ENCODE assay signal across 18 mouse cellular contexts in the genomic region with DNA sequence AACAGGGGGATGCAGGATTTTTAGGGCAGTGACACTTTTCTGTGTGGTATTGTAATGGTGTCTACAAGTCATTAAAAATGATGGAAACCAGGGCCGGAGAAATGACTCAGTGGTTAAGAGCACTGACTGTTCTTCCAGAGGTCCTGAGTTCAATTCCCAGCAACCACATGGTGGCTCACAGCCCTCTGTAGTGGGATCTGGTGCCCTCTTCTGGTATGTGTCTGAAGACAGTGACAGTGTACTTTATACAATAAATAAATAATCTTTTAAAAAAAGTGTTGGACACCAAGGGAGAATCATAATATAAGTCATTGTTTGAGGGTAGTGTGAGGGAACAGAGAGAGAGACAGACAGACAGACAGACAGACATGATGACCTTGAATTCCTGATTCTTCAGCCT. TPM values are rescaled to one million over a fixed set of nuclear protein-coding genes. Genes with fewer than 3 reads are reported as not detected.
DNase-seq lines count a peak whose midpoint lies in the region; ATAC-seq and TF ChIP-seq lines count a peak whose summit lies in the region.
"Had no signal": no experiment of that assay in that cellular context is flagged by ENCODE, and none has a peak within 500 bp of the region (broad histone marks: within the 10 kb centered on the region; RNA-seq: fewer than 3 reads in every experiment).

No protein-coding gene starts in this region.

- H3K4me2 ChIP-seq in midbrain, postnatal 0 days (ENCODE audit: low read depth, low read length, poor library complexity, severe bottlenecking), result no peak overlapping the region
- H3K4me2 ChIP-seq in midbrain, embryonic 15.5 days, result no peak overlapping the region
- H3K4me2 ChIP-seq: liver, embryonic 13.5 days had no signal

- no peaks in the 10 kb centered on the region for H3K27me3 ChIP-seq in midbrain, postnatal 0 days (ENCODE audit: insufficient read depth, low read length)
- H3K27me3 ChIP-seq in midbrain, embryonic 15.5 days (replicated peaks), result no peaks in the 10 kb centered on the region
- H3K27me3 ChIP-seq: CH12.LX; liver, embryonic 13.5 days had no signal

- 95% methylated on average over 1 of the region's 1 CpGs for WGBS in midbrain, postnatal 0 days
- 100% methylated on average over 1 of the region's 1 CpGs for WGBS in midbrain, embryonic 15.5 days

- no peaks in the 10 kb centered on the region for H3K4me1 ChIP-seq in midbrain, postnatal 0 days (ENCODE audit: insufficient read depth, low read length)
- H3K4me1 ChIP-seq in midbrain, embryonic 15.5 days, result no peaks in the 10 kb centered on the region
- H3K4me1 ChIP-seq: liver, embryonic 13.5 days had no signal

- H3K9ac ChIP-seq in midbrain, postnatal 0 days (replicated peaks; ENCODE audit: low read length, poor library complexity, severe bottlenecking), result no peak overlapping the region
- no peak overlapping the region for H3K9ac ChIP-seq in midbrain, embryonic 15.5 days
- H3K9ac ChIP-seq: liver, embryonic 13.5 days had no signal

- no peak for DNase-seq in layer of hippocampus, adult 2 months (ENCODE audit: low spot score in 2 of 2)
- no peak for DNase-seq in layer of hippocampus, postnatal 25 days (ENCODE audit: extremely low spot score in 1 of 2, low spot score in 1 of 2)
- no peak for DNase-seq in midbrain, postnatal 0 days (ENCODE audit: low spot score)
- peak; percentile 32 for DNase-seq in NIH3T3 (ENCODE audit: low read depth)
- no peak for DNase-seq in cerebellum, postnatal 10 days
- DNase-seq in frontal cortex, postnatal 25 days (ENCODE audit: low spot score in 2 of 2), result no peak
- DNase-seq: adrenal gland, adult 2 months; cerebellum, adult 2 months; gastrocnemius, postnatal 10 days; heart, adult 18-20 months; kidney, adult 18-20 months; kidney, postnatal 14 days; liver, embryonic 13.5 days; right cerebral cortex, adult 18-20 months had no signal

- TF ChIP-seq CTCF in layer of hippocampus, adult 2 months (conservative IDR thresholded peaks at IDR 0.05), result peak; percentile 49
- peak; percentile 12; the same call in 1 of the 2 replicates for TF ChIP-seq CTCF in midbrain, postnatal 0 days (IDR thresholded peaks at IDR 0.05)

- H3K4me3 ChIP-seq in layer of hippocampus, adult 2 months, result no peak overlapping the region
- H3K4me3 ChIP-seq in midbrain, postnatal 0 days (ENCODE audit: low read depth, low read length), result no peak overlapping the region
- H3K4me3 ChIP-seq in midbrain, embryonic 15.5 days, result no peak overlapping the region
- H3K4me3 ChIP-seq: embryonic facial prominence, embryonic 10.5 days; liver, embryonic 13.5 days had no signal

- no peak overlapping the region for H3K27ac ChIP-seq in layer of hippocampus, adult 2 months
- no peak overlapping the region for H3K27ac ChIP-seq in midbrain, postnatal 0 days (ENCODE audit: low read depth, low read length)
- no peak overlapping the region for H3K27ac ChIP-seq in midbrain, embryonic 15.5 days
- H3K27ac ChIP-seq: embryonic facial prominence, embryonic 10.5 days; liver, embryonic 13.5 days had no signal

- ATAC-seq in midbrain, postnatal 0 days (ENCODE audit: low FRiP score), result no peak
- no peak for ATAC-seq in midbrain, embryonic 15.5 days (replicated peaks)
- ATAC-seq: hindbrain, embryonic 16.5 days had no signal

- no peaks in the 10 kb centered on the region for H3K9me3 ChIP-seq in midbrain, postnatal 0 days (ENCODE audit: low read length)
- no peaks in the 10 kb centered on the region for H3K9me3 ChIP-seq in midbrain, embryonic 15.5 days
- H3K9me3 ChIP-seq: embryonic facial prominence, embryonic 10.5 days; liver, embryonic 13.5 days had no signal

- H3K36me3 ChIP-seq in midbrain, postnatal 0 days (ENCODE audit: insufficient read depth, low read length), result no peaks in the 10 kb centered on the region
- H3K36me3 ChIP-seq in midbrain, embryonic 15.5 days (replicated peaks), result no peaks in the 10 kb centered on the region
- H3K36me3 ChIP-seq: embryonic facial prominence, embryonic 10.5 days; liver, embryonic 13.5 days had no signal

RNA-seq across cellular contexts. Expression of gene Psip1, which starts 6.9 kb away (rescaled TPM):
- total RNA-seq in layer of hippocampus, adult 2 months (2021), result 100 to 1,000 TPM; 215 to 218 TPM
- 100 to 1,000 TPM; 194 to 208 TPM for total RNA-seq in layer of hippocampus, postnatal 25 days (2021)
- total RNA-seq in midbrain, postnatal 0 days (2014; rRNA removed), result 206 and 254 TPM in 2 replicates
- polyA plus RNA-seq in midbrain, postnatal 0 days (2015; fragmentation: Nextera tagmentation; extraction: Ambion mirVana), result 273 and 320 TPM in 2 replicates
- polyA plus RNA-seq in midbrain, embryonic 15.5 days (2015; fragmentation: Nextera tagmentation; extraction: Ambion mirVana), result 253 and 273 TPM in 2 replicates

RNA-seq across cellular contexts. Expression of gene Ccdc171, which starts 32.2 kb away (rescaled TPM):
- 1 to 10 TPM; 4.1 to 5.1 TPM for total RNA-seq in layer of hippocampus, adult 2 months (2021)
- 1 to 10 TPM; 3.0 TPM for total RNA-seq in layer of hippocampus, postnatal 25 days (2021)
- 4.2 and 7.1 TPM in 2 replicates for total RNA-seq in midbrain, postnatal 0 days (2014; rRNA removed)
- polyA plus RNA-seq in midbrain, postnatal 0 days (2015; fragmentation: Nextera tagmentation; extraction: Ambion mirVana), result 1.7 and 2.0 TPM in 2 replicates
- 3.9 and 4.2 TPM in 2 replicates for polyA plus RNA-seq in midbrain, embryonic 15.5 days (2015; fragmentation: Nextera tagmentation; extraction: Ambion mirVana)
